Mouse (Mus musculus) limb, embryonic 13.5 days (tissue): ENCODE data around the gene Epb41. TPM values are rescaled to one million over a fixed set of nuclear protein-coding genes. Genes with fewer than 3 reads are reported as not detected.
A peak's percentile ranks its signal among the peaks of the same experiment; 100 is the strongest.

Source experiments
- ATAC-seq: fragments of 200-750 bp; cut with Nextera tagmentation; 2 replicates; pipeline ENCODE4 v1.8.0; 2017; ENCODE audit warnings: low read depth, moderate number of reproducible peaks, moderate TSS enrichment; ENCODE audit not compliant: low FRiP score
- H3K27ac ChIP-seq: fragments of 300-500 bp; sonication (generic); 2 replicates; pipeline ENCODE4 v1.5.1; 2015; ENCODE audit warnings: inconsistent platforms, mild to moderate bottlenecking, moderate library complexity
- H3K27me3 ChIP-seq: fragments of 300-500 bp; sonication (generic); 2 replicates; pipeline ENCODE4 v1.6.1; 2015; ENCODE audit warnings: mild to moderate bottlenecking, inconsistent platforms
- H3K36me3 ChIP-seq: fragments of 300-500 bp; sonication (generic); 2 replicates; pipeline ENCODE4 v1.6.1; 2015; ENCODE audit warnings: inconsistent platforms, mild to moderate bottlenecking, moderate library complexity
- H3K4me1 ChIP-seq: fragments of 300-500 bp; sonication (generic); 2 replicates; pipeline ENCODE4 v1.6.1; 2015; ENCODE audit warnings: inconsistent platforms
- H3K4me2 ChIP-seq: fragments of 300-500 bp; sonication (generic); replicated peaks from 2 replicates; pipeline ENCODE4 v1.6.1; 2015; ENCODE audit warnings: inconsistent platforms, mild to moderate bottlenecking, moderate library complexity
- H3K4me3 ChIP-seq: fragments of 300-500 bp; sonication (generic); 2 replicates; pipeline ENCODE4 v1.5.1; 2015; ENCODE audit warnings: moderate library complexity, mild to moderate bottlenecking, inconsistent platforms
- H3K9ac ChIP-seq: fragments of 300-500 bp; sonication (generic); 2 replicates; pipeline ENCODE4 v1.6.1; 2015; ENCODE audit warnings: mild to moderate bottlenecking, inconsistent platforms
- H3K9me3 ChIP-seq: fragments of 300-500 bp; sonication (generic); 2 replicates; pipeline ENCODE4 v1.6.1; 2016; ENCODE audit warnings: inconsistent platforms
- WGBS: fragments of 180-500 bp; shearing (Covaris S2); methylation state at CpG from one replicate; pipeline ENCODE4 v1.1.7; 2015; 5-methylcytosine and 5-hydroxymethylcytosine counted together
- polyA plus RNA-seq: library from polyadenylated mRNA; unstranded; fragments of >200 nt; fragmentation: Nextera tagmentation; extraction: Ambion mirVana; gene quantifications from 2 replicates; pipeline ENCODE4 v1.2.1, GENCODE M21; 2015

Gene Epb41
- polyA plus RNA-seq, 1 experiment from 2014 or later, result 78.8 TPM

- H3K27me3 ChIP-seq, result peaks cover 45% of the 10 kb centered on the region
- H3K27ac ChIP-seq, result peak overlapping the region; percentile 93
- H3K9me3 ChIP-seq, result no peaks in the 10 kb centered on the region
- ATAC-seq, result peak; percentile 26
- H3K4me3 ChIP-seq, result peak overlapping the region; percentile 76
- under 1% methylated on average over 61 of the region's 76 CpGs for WGBS
- H3K9ac ChIP-seq, result peak overlapping the region; percentile 86
- peaks cover 25% of the 10 kb centered on the region for H3K36me3 ChIP-seq
- H3K4me2 ChIP-seq, result peak overlapping the region; percentile 85
- peaks cover 86% of the 10 kb centered on the region for H3K4me1 ChIP-seq
Measured at GRCm38 (mm10) chr4:131920595-131921351, 154.3 kb downstream of the Epb41 start.

DNA sequence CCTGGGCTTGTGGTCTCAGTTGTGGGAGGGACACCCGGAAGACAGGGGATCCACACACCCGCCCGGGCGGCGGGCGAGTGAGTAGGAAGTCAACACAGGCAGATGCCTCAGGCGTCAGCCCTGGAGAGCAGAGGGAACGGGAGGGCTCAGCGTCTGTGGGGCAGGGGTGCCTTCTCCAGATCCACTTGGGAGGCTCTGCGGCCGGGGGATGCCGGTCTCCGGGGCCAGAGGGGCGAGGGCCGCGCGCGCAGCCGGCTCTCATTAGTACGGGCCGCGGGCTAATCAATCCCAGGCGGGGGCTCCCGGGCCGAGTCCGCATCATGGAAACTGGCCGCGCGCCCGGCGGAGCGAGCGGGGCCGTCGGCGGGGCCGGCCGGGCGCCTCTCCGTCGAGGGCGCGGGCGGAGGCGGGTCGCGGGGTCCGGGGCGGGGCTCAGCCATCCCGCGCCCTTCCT, 155.0 kb downstream of the Epb41 start:
- peak overlapping the region; percentile 86 for H3K9ac ChIP-seq
- peak overlapping the region; percentile 93 for H3K27ac ChIP-seq
- peaks cover 19% of the 10 kb centered on the region for H3K36me3 ChIP-seq
- peak overlapping the region; percentile 85 for H3K4me2 ChIP-seq
- peaks cover 42% of the 10 kb centered on the region for H3K27me3 ChIP-seq
- peak; percentile 24; the same call in 1 of the 2 replicates for ATAC-seq
- H3K4me3 ChIP-seq, result peak overlapping the region; percentile 76
- H3K9me3 ChIP-seq, result no peaks in the 10 kb centered on the region
- H3K4me1 ChIP-seq, result peaks cover 87% of the 10 kb centered on the region
- under 1% methylated on average over 51 of the region's 51 CpGs for WGBS

DNA sequence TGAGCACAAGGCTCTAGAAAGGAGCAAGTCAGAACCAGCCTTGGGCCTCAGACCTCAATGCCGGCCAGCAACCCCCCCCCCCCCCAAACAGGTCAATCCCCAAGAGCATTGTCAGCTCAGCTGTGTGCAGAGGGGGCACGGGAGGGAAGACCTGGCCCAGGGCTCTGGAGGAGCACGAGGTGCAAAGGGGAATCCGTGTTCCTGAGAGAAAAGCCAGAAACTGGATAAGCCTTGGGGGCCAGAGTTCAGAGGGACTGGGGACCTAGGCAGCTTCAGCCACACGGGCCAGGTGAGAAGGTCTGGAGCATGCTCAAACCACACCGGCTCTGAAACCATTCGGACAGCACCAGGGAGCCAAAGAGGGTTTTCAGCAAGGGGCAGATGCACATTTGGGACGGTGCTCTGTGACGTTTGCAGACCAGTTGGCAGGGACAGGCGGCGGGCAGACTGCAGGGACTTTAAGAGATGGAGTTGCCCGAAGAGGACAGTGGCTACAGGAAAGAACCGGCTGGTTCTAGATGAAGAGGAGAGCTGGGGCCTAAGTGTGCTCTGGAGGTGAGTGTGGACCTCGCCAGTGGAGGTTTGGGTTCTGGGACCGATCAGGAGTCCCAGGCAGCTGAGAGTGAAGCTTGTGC, 155.5 kb downstream of the Epb41 start:
- H3K27ac ChIP-seq, result peak overlapping the region; percentile 93
- peaks cover 41% of the 10 kb centered on the region for H3K27me3 ChIP-seq
- peaks cover 86% of the 10 kb centered on the region for H3K4me1 ChIP-seq
- ATAC-seq, result no peak
- H3K36me3 ChIP-seq, result peaks cover 14% of the 10 kb centered on the region
- H3K4me3 ChIP-seq, result peak overlapping the region; percentile 76
- H3K9ac ChIP-seq, result peak overlapping the region; percentile 86
- H3K4me2 ChIP-seq, result peak overlapping the region; percentile 85
- H3K9me3 ChIP-seq, result no peaks in the 10 kb centered on the region
- 9% methylated on average over 15 of the region's 15 CpGs for WGBS

- H3K4me1 ChIP-seq, result peaks cover 85% of the 10 kb centered on the region
- WGBS, result 4% methylated on average over 15 of the region's 15 CpGs
- H3K9me3 ChIP-seq, result no peaks in the 10 kb centered on the region
- ATAC-seq, result peak; percentile 13; the same call in 1 of the 2 replicates
- H3K9ac ChIP-seq, result peak overlapping the region; percentile 31; the same call in 1 of the 2 replicates
- peaks cover 14% of the 10 kb centered on the region for H3K36me3 ChIP-seq
- H3K27ac ChIP-seq, result peak overlapping the region; percentile 93
- peak overlapping the region; percentile 85 for H3K4me2 ChIP-seq
- H3K4me3 ChIP-seq, result peak overlapping the region; percentile 76; the same call in 1 of the 2 replicates
- H3K27me3 ChIP-seq, result peaks cover 39% of the 10 kb centered on the region
Measured at GRCm38 (mm10) chr4:131918711-131919500, 156.2 kb downstream of the Epb41 start.

GRCm38 (mm10) chr4:131918026-131918533, 157.0 kb downstream of the Epb41 start:
- peak overlapping the region; percentile 93; the same call in 1 of the 2 replicates for H3K27ac ChIP-seq
- H3K9ac ChIP-seq, result no peak overlapping the region
- peaks cover 8% of the 10 kb centered on the region for H3K36me3 ChIP-seq
- H3K9me3 ChIP-seq, result no peaks in the 10 kb centered on the region
- 58% methylated on average over 7 of the region's 7 CpGs for WGBS
- H3K27me3 ChIP-seq, result peaks cover 42% of the 10 kb centered on the region
- peak overlapping the region; percentile 85 for H3K4me2 ChIP-seq
- no peak for ATAC-seq
- no peak overlapping the region for H3K4me3 ChIP-seq
- peaks cover 86% of the 10 kb centered on the region for H3K4me1 ChIP-seq

- Histone ChIP-seq H3K4me2 (no peak overlapping the region), H3K36me3 (no peaks in the 10 kb centered on the region), H3K9me3 (no peaks in the 10 kb centered on the region), H3K9ac (no peak overlapping the region), H3K27me3 (peaks cover 39% of the 10 kb centered on the region), H3K27ac (no peak overlapping the region), H3K4me3 (no peak overlapping the region), H3K4me1 (peaks cover 78% of the 10 kb centered on the region)
- WGBS, result 81% methylated on average over 10 of the region's 10 CpGs
- ATAC-seq, result no peak
Measured at GRCm38 (mm10) chr4:131917010-131917555, 158.0 kb downstream of the Epb41 start.

- peaks cover 36% of the 10 kb centered on the region for H3K27me3 ChIP-seq
- H3K9ac ChIP-seq, result no peak overlapping the region
- no peak overlapping the region for H3K4me3 ChIP-seq
- peak overlapping the region; percentile 63; the same call in 1 of the 2 replicates for H3K4me2 ChIP-seq
- 9% methylated on average over 15 of the region's 15 CpGs for WGBS
- H3K36me3 ChIP-seq, result no peaks in the 10 kb centered on the region
- no peak overlapping the region for H3K27ac ChIP-seq
- no peak for ATAC-seq
- H3K9me3 ChIP-seq, result no peaks in the 10 kb centered on the region
- peaks cover 75% of the 10 kb centered on the region for H3K4me1 ChIP-seq
Measured at GRCm38 (mm10) chr4:131916425-131916824, 158.7 kb downstream of the Epb41 start.

DNA sequence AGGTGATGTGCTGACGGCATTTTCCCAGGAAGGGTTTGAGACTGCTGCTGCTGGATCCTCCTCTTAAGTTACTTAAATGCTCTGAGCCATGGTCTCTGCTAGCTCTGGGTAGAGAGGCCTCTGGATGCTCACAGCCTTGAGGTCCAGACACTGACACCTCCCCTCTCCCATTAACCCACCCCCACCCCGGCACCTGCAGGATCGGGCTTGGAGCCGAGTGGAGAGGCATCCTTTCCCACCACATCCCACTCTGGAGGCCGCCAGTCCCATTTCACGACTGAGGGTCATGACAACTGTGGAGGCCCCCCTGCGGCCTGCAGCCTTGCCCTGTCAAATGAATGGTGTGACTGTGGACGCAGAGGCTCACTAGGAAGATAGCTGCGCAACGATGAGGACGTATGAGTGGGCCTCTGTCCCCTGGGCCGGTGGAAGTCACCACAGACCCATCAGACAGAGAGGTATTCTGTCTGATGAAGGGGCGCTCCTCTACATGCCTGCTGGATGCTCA, 159.2 kb downstream of the Epb41 start:
- H3K4me2 ChIP-seq, result peak overlapping the region; percentile 63
- ATAC-seq, result no peak
- WGBS, result 24% methylated on average over 13 of the region's 13 CpGs
- peak overlapping the region; percentile 43; the same call in 1 of the 2 replicates for H3K9ac ChIP-seq
- H3K9me3 ChIP-seq, result no peaks in the 10 kb centered on the region
- H3K36me3 ChIP-seq, result no peaks in the 10 kb centered on the region
- peak overlapping the region; percentile 33 for H3K4me3 ChIP-seq
- peaks cover 36% of the 10 kb centered on the region for H3K27me3 ChIP-seq
- peaks cover 77% of the 10 kb centered on the region for H3K4me1 ChIP-seq
- H3K27ac ChIP-seq, result peak overlapping the region; percentile 10; the same call in 1 of the 2 replicates

- Histone ChIP-seq H3K36me3 (no peaks in the 10 kb centered on the region), H3K4me3 (peak overlapping the region; percentile 33), H3K27me3 (peaks cover 36% of the 10 kb centered on the region), H3K9ac (peak overlapping the region; percentile 43; the same call in 1 of the 2 replicates), H3K4me1 (peaks cover 78% of the 10 kb centered on the region), H3K4me2 (peak overlapping the region; percentile 63), H3K9me3 (no peaks in the 10 kb centered on the region), H3K27ac (peak overlapping the region; percentile 70)
- 2% methylated on average over 31 of the region's 31 CpGs for WGBS
- ATAC-seq, result 0 out of 2 replicates have a peak, but pooled peaks have one; percentile 26
Measured at GRCm38 (mm10) chr4:131914891-131915469, 160.1 kb downstream of the Epb41 start.

- no peaks in the 10 kb centered on the region for H3K9me3 ChIP-seq
- H3K27ac ChIP-seq, result no peak overlapping the region
- 11% methylated on average over 9 of the region's 9 CpGs for WGBS
- no peak overlapping the region for H3K4me3 ChIP-seq
- peak overlapping the region; percentile 22; the same call in 1 of the 2 replicates for H3K4me2 ChIP-seq
- no peak overlapping the region for H3K9ac ChIP-seq
- ATAC-seq, result no peak
- no peaks in the 10 kb centered on the region for H3K36me3 ChIP-seq
- peaks cover 36% of the 10 kb centered on the region for H3K27me3 ChIP-seq
- H3K4me1 ChIP-seq, result peaks cover 76% of the 10 kb centered on the region
Measured at GRCm38 (mm10) chr4:131914046-131914643, 161.0 kb downstream of the Epb41 start.
